In genomic region chr6:58863631-58864235, GRCm38 (mm10) we compare ENCODE assay signal across 17 mouse cellular contexts. TPM values are rescaled to one million over a fixed set of nuclear protein-coding genes. Genes with fewer than 3 reads are reported as not detected.
DNase-seq lines count a peak whose midpoint lies in the region; ATAC-seq lines count a peak whose summit lies in the region.
"Had no signal": no experiment of that assay in that cellular context is flagged by ENCODE, and none has a peak within 500 bp of the region (broad histone marks: within the 10 kb centered on the region; RNA-seq: fewer than 3 reads in every experiment).

No protein-coding gene starts in this region.

- H3K27ac ChIP-seq in heart, embryonic 16.5 days (ENCODE audit: low read length) = peak overlapping the region; percentile 82
- H3K27ac ChIP-seq in midbrain, embryonic 15.5 days = no peak overlapping the region
- H3K27ac ChIP-seq: intestine, embryonic 15.5 days; kidney, postnatal 0 days; lung, embryonic 15.5 days; stomach, embryonic 15.5 days had no signal

- H3K36me3 ChIP-seq in heart, embryonic 16.5 days (ENCODE audit: control insufficient read depth, insufficient read depth) = peaks cover 14% of the 10 kb centered on the region; the same call in 1 of the 2 replicates
- H3K36me3 ChIP-seq in midbrain, embryonic 15.5 days (replicated peaks) = no peaks in the 10 kb centered on the region
- H3K36me3 ChIP-seq: intestine, embryonic 15.5 days; lung, embryonic 15.5 days; stomach, embryonic 15.5 days had no signal

- DNase-seq in cerebellum, postnatal 4 days (ENCODE audit: low spot score in 2 of 2) = no peak
- DNase-seq in heart, adult 9 months (ENCODE audit: low spot score in 2 of 2) = no peak
- DNase-seq in cerebellum, adult 8-10 months = peak; percentile 41
- DNase-seq in adrenal gland, postnatal 10 days = no peak
- no peak for DNase-seq in gastrocnemius, postnatal 10 days
- DNase-seq: heart, adult 18-20 months had no signal

- peak overlapping the region; percentile 42 for H3K4me3 ChIP-seq in heart, embryonic 16.5 days (ENCODE audit: low read length)
- H3K4me3 ChIP-seq in midbrain, embryonic 15.5 days = no peak overlapping the region
- H3K4me3 ChIP-seq: intestine, embryonic 15.5 days; lung, embryonic 15.5 days; megakaryocyte, embryonic 14.5 days; stomach, embryonic 15.5 days had no signal

- peak overlapping the region; percentile 55 for H3K4me2 ChIP-seq in heart, embryonic 16.5 days (ENCODE audit: low read depth, low read length)
- H3K4me2 ChIP-seq in midbrain, embryonic 15.5 days = no peak overlapping the region
- H3K4me2 ChIP-seq: intestine, embryonic 15.5 days; liver, embryonic 11.5 days; lung, embryonic 15.5 days; stomach, embryonic 15.5 days had no signal

- peak overlapping the region; percentile 67 for H3K9ac ChIP-seq in heart, embryonic 16.5 days (ENCODE audit: low read length)
- H3K9ac ChIP-seq in midbrain, embryonic 15.5 days = no peak overlapping the region
- H3K9ac ChIP-seq: intestine, embryonic 15.5 days; lung, embryonic 15.5 days; stomach, embryonic 15.5 days had no signal

- H3K9me3 ChIP-seq in heart, embryonic 16.5 days (replicated peaks; ENCODE audit: control insufficient read depth, low read length) = no peaks in the 10 kb centered on the region
- H3K9me3 ChIP-seq in midbrain, embryonic 15.5 days = no peaks in the 10 kb centered on the region
- H3K9me3 ChIP-seq: intestine, embryonic 15.5 days; lung, embryonic 15.5 days; megakaryocyte, embryonic 14.5 days; stomach, embryonic 15.5 days had no signal

- H3K27me3 ChIP-seq in heart, embryonic 16.5 days (ENCODE audit: control insufficient read depth, insufficient read depth, low read length) = no peaks in the 10 kb centered on the region
- no peaks in the 10 kb centered on the region for H3K27me3 ChIP-seq in midbrain, embryonic 15.5 days (replicated peaks)
- H3K27me3 ChIP-seq: CH12.LX; intestine, embryonic 15.5 days; lung, embryonic 15.5 days; megakaryocyte, embryonic 14.5 days; stomach, embryonic 15.5 days had no signal

- peak; percentile 88 for ATAC-seq in cerebellum, adult (ENCODE audit: insufficient number of reproducible peaks, low FRiP score, low TSS enrichment)
- no peak for ATAC-seq in heart, embryonic 16.5 days (replicated peaks; ENCODE audit: extremely low read depth, insufficient read depth, low FRiP score)
- 0 out of 2 replicates have a peak, but pooled peaks have one; percentile 22 for ATAC-seq in midbrain, embryonic 15.5 days (replicated peaks)
- ATAC-seq: activated CD4-positive, CD25-positive, alpha-beta regulatory T cell, adult 4 months; intestine, embryonic 15.5 days had no signal

- H3K4me1 ChIP-seq in heart, embryonic 16.5 days (ENCODE audit: control insufficient read depth, insufficient read depth, low read length) = peaks cover 27% of the 10 kb centered on the region
- H3K4me1 ChIP-seq in midbrain, embryonic 15.5 days = 0 out of 2 replicates have a peak, but pooled peaks cover 6% of the 10 kb centered on the region
- H3K4me1 ChIP-seq: intestine, embryonic 15.5 days; lung, embryonic 15.5 days; megakaryocyte, embryonic 14.5 days; stomach, embryonic 15.5 days had no signal

- 71% methylated on average over 4 of the region's 4 CpGs for WGBS in heart, embryonic 16.5 days
- WGBS in midbrain, embryonic 15.5 days = 79% methylated on average over 4 of the region's 4 CpGs

RNA-seq across cellular contexts. Expression of gene Herc3, which starts 32.5 kb away (rescaled TPM):
- polyA plus RNA-seq in heart, embryonic 16.5 days (2015; fragmentation: Nextera tagmentation; extraction: Ambion mirVana) = 42.4 and 44.0 TPM in 2 replicates
- polyA plus RNA-seq in midbrain, embryonic 15.5 days (2015; fragmentation: Nextera tagmentation; extraction: Ambion mirVana) = 28.4 and 31.3 TPM in 2 replicates
- total RNA-seq in adrenal gland, postnatal 10 days (2021) = 10 to 100 TPM; 45.0 to 76.2 TPM
- total RNA-seq in gastrocnemius, postnatal 10 days (2021) = 10 to 100 TPM; 76.2 to 77.6 TPM

RNA-seq across cellular contexts. Expression of gene Nap1l5, which starts 43.1 kb away (rescaled TPM):
- polyA plus RNA-seq in heart, embryonic 16.5 days (2015; fragmentation: Nextera tagmentation; extraction: Ambion mirVana) = 1.1 and 1.5 TPM in 2 replicates
- polyA plus RNA-seq in midbrain, embryonic 15.5 days (2015; fragmentation: Nextera tagmentation; extraction: Ambion mirVana) = 247 and 248 TPM in 2 replicates
- 10 to 100 TPM; 31.5 to 34.2 TPM for total RNA-seq in adrenal gland, postnatal 10 days (2021)
- total RNA-seq in gastrocnemius, postnatal 10 days (2021) = under 1 TPM; 0.33 to 0.54 TPM
- total RNA-seq: CH12.LX had no signal

Comparison
In these comparisons a context has a peak if more than half of its experiments do, and no peak if none do; other contexts are left out.
1. RNA of gene Nap1l5, which starts 43.1 kb away (total RNA-seq): 31.5 to 34.2 TPM in adrenal gland, postnatal 10 days; 0.33 to 0.54 TPM in gastrocnemius, postnatal 10 days; every median in the first group is over 10 times any median in the second.